Mouse (Mus musculus) MEL (cell line): Measurements from ENCODE around the gene Cpsf2. TPM values are rescaled to one million over a fixed set of nuclear protein-coding genes. Genes with fewer than 3 reads are reported as not detected.

Experiments
- DNase-seq: peaks from one replicate; pipeline ENCODE4 v3.0.0; 2011; ENCODE audit warnings: low read depth, low spot score
- H3K27ac ChIP-seq: 2 replicates; pipeline ENCODE4 v1.5.1; 2012; ENCODE audit warnings: low read depth, mild to moderate bottlenecking, control low read depth, low read length, moderate library complexity; ENCODE audit not compliant: control insufficient read depth
- H3K27me3 ChIP-seq, 2 experiments: fragments of 150-350 bp in 1 of 2; sonication (generic) in 1 of 2; 2 replicates each; pipeline ENCODE4 v1.6.1; 2012; ENCODE audit warnings: low read length in 2 of 2, mild to moderate bottlenecking in 2 of 2, improper control_type of control experiment in 1 of 2, moderate library complexity in 1 of 2; ENCODE audit not compliant: insufficient read depth in 2 of 2, control insufficient read depth in 1 of 2
- H3K36me3 ChIP-seq, 2 experiments: 2 replicates each; pipeline ENCODE4 v1.6.1; 2012 to 2014; ENCODE audit warnings: low read length in 2 of 2, improper control_type of control experiment in 1 of 2, inconsistent platforms in 1 of 2, mild to moderate bottlenecking in 1 of 2; ENCODE audit not compliant: insufficient read depth in 2 of 2, control insufficient read depth in 1 of 2
- H3K4me1 ChIP-seq, 2 experiments: fragments of 150-350 bp in 1 of 2; sonication (generic) in 1 of 2; 2 replicates each; pipeline ENCODE4 v1.6.1; 2012; ENCODE audit warnings: low read length in 2 of 2, improper control_type of control experiment in 1 of 2, mild to moderate bottlenecking in 1 of 2; ENCODE audit not compliant: insufficient read depth in 2 of 2, control insufficient read depth in 1 of 2
- H3K4me3 ChIP-seq, 2 experiments: fragments of 150-350 bp in 1 of 2; sonication (generic) in 1 of 2; 2 replicates each; pipeline ENCODE4 v1.5.1; 2012; ENCODE audit warnings: low read depth in 2 of 2, low read length in 2 of 2, mild to moderate bottlenecking in 2 of 2, moderate library complexity in 2 of 2, control low read depth in 1 of 2, improper control_type of control experiment in 1 of 2; ENCODE audit not compliant: control insufficient read depth in 1 of 2, insufficient read depth in 1 of 2
- H3K79me2 ChIP-seq: 2 replicates; pipeline ENCODE4 v1.6.1; 2012; ENCODE audit warnings: mild to moderate bottlenecking, low read length, moderate library complexity; ENCODE audit not compliant: control insufficient read depth, poor library complexity, insufficient read depth
- H3K9ac ChIP-seq: 2 replicates; pipeline ENCODE4 v1.6.1; 2012; ENCODE audit warnings: low read depth, mild to moderate bottlenecking, control low read depth, low read length, moderate library complexity; ENCODE audit not compliant: control insufficient read depth, poor library complexity, severe bottlenecking
- H3K9me3 ChIP-seq: fragments of 150-350 bp; sonication (generic); replicated peaks from 2 replicates; pipeline ENCODE4 v1.6.1; 2012; ENCODE audit warnings: mild to moderate bottlenecking, low read length, improper control_type of control experiment, moderate library complexity; ENCODE audit not compliant: insufficient read depth
- BHLHE40 ChIP-seq: IDR thresholded peaks from 2 replicates; pipeline ENCODE4 v1.6.1; 2012; ENCODE audit warnings: low read depth, mild to moderate bottlenecking, inconsistent platforms, low read length, improper control_type of control experiment, borderline replicate concordance
- CHD1 ChIP-seq: IDR thresholded peaks from 2 replicates; pipeline ENCODE4 v1.6.1; 2012; ENCODE audit warnings: low read depth, mild to moderate bottlenecking, inconsistent platforms, low read length, improper control_type of control experiment
- CHD2 ChIP-seq: IDR thresholded peaks from 2 replicates; pipeline ENCODE4 v1.6.1; 2011; ENCODE audit warnings: low read length, improper control_type of control experiment
- CTCF ChIP-seq, 3 experiments: IDR thresholded peaks in 2 of 3; conservative IDR thresholded peaks in 1 of 3; 2 replicates each; pipeline ENCODE4 v1.5.1; 2011 to 2012; ENCODE audit warnings: low read length in 3 of 3, low read depth in 2 of 3, mild to moderate bottlenecking in 2 of 3, improper control_type of control experiment in 1 of 3, inconsistent platforms in 1 of 3, mixed read lengths in 1 of 3, moderate library complexity in 1 of 3; ENCODE audit not compliant: control insufficient read depth in 1 of 3, insufficient read depth in 1 of 3, poor library complexity in 1 of 3, severe bottlenecking in 1 of 3
- E2F4 ChIP-seq: IDR thresholded peaks from 2 replicates; pipeline ENCODE4 v1.6.1; 2011; ENCODE audit warnings: low read depth, low read length, improper control_type of control experiment, borderline replicate concordance
- ELF1 ChIP-seq: IDR thresholded peaks from 2 replicates; pipeline ENCODE4 v1.6.1; 2014; ENCODE audit warnings: low read depth, mild to moderate bottlenecking, inconsistent platforms, low read length, improper control_type of control experiment, moderate library complexity
- EP300 ChIP-seq, 2 experiments: IDR thresholded peaks; 2 replicates each; pipeline ENCODE4 v1.6.1; 2011; ENCODE audit warnings: improper control_type of control experiment in 2 of 2, low read length in 2 of 2, low read depth in 1 of 2, mild to moderate bottlenecking in 1 of 2
- ETS1 ChIP-seq: IDR thresholded peaks from 2 replicates; pipeline ENCODE4 v1.6.1; 2012; ENCODE audit warnings: low read depth, mild to moderate bottlenecking, inconsistent platforms, low read length, improper control_type of control experiment, moderate library complexity
- GABPA ChIP-seq: IDR thresholded peaks from 2 replicates; pipeline ENCODE4 v1.6.1; 2012; ENCODE audit warnings: low read depth, mild to moderate bottlenecking, inconsistent platforms, low read length, improper control_type of control experiment, moderate library complexity
- MAFK ChIP-seq: IDR thresholded peaks from 2 replicates; pipeline ENCODE4 v1.6.1; 2011; ENCODE audit warnings: low read depth, mild to moderate bottlenecking, low read length, improper control_type of control experiment, borderline replicate concordance
- MAZ ChIP-seq: IDR thresholded peaks from 2 replicates; pipeline ENCODE4 v1.6.1; 2012; ENCODE audit warnings: low read depth, mild to moderate bottlenecking, inconsistent platforms, low read length, improper control_type of control experiment
- MEF2A ChIP-seq: IDR thresholded peaks from 2 replicates; pipeline ENCODE4 v1.6.1; 2014; ENCODE audit warnings: low read depth, mild to moderate bottlenecking, inconsistent platforms, low read length, improper control_type of control experiment; ENCODE audit not compliant: poor library complexity, insufficient replicate concordance, severe bottlenecking; ENCODE audit errors: extremely low read depth
- MYC ChIP-seq: IDR thresholded peaks from 2 replicates; pipeline ENCODE4 v1.6.1; 2011; ENCODE audit warnings: low read depth, mild to moderate bottlenecking, low read length, improper control_type of control experiment, moderate library complexity
- POLR2A ChIP-seq, 2 experiments: IDR thresholded peaks; 2 replicates each; pipeline ENCODE4 v1.6.1; 2011 to 2012; ENCODE audit warnings: low read length in 2 of 2, mild to moderate bottlenecking in 2 of 2, control low read depth in 1 of 2, improper control_type of control experiment in 1 of 2, low read depth in 1 of 2, moderate library complexity in 1 of 2; ENCODE audit not compliant: control insufficient read depth in 1 of 2, insufficient read depth in 1 of 2, poor library complexity in 1 of 2
- POLR2AphosphoS2 ChIP-seq: IDR thresholded peaks from 2 replicates; pipeline ENCODE4 v1.6.1; 2011; ENCODE audit warnings: low read length, improper control_type of control experiment
- POLR2AphosphoS5 ChIP-seq: IDR thresholded peaks from 2 replicates; pipeline ENCODE4 v1.6.1; 2012; ENCODE audit warnings: low read depth, borderline replicate concordance, mild to moderate bottlenecking, inconsistent platforms, low read length, moderate library complexity, mixed read lengths
- RCOR1 ChIP-seq: IDR thresholded peaks from 2 replicates; pipeline ENCODE4 v1.6.1; 2012; ENCODE audit warnings: low read depth, mild to moderate bottlenecking, inconsistent platforms, low read length, improper control_type of control experiment
- SIN3A ChIP-seq: IDR thresholded peaks from 2 replicates; pipeline ENCODE4 v1.6.1; 2012; ENCODE audit warnings: low read length, improper control_type of control experiment, inconsistent platforms
- SMC3 ChIP-seq: IDR thresholded peaks from 2 replicates; pipeline ENCODE4 v1.6.1; 2011; ENCODE audit warnings: low read depth, low read length, improper control_type of control experiment
- TAL1 ChIP-seq: IDR thresholded peaks from 2 replicates; pipeline ENCODE4 v1.6.1; 2012; ENCODE audit warnings: mild to moderate bottlenecking, inconsistent platforms, low read length, moderate library complexity, mixed read lengths
- TCF12 ChIP-seq: IDR thresholded peaks from 2 replicates; pipeline ENCODE4 v1.6.1; 2014; ENCODE audit warnings: low read depth, mild to moderate bottlenecking, inconsistent platforms, low read length, improper control_type of control experiment, moderate library complexity
- UBTF ChIP-seq: IDR thresholded peaks from 2 replicates; pipeline ENCODE4 v1.6.1; 2012; ENCODE audit warnings: low read depth, mild to moderate bottlenecking, inconsistent platforms, low read length, improper control_type of control experiment, moderate library complexity, borderline replicate concordance; ENCODE audit not compliant: insufficient read depth
- USF1 ChIP-seq: IDR thresholded peaks from 2 replicates; pipeline ENCODE4 v1.6.1; 2014; ENCODE audit warnings: low read depth, mild to moderate bottlenecking, inconsistent platforms, low read length, improper control_type of control experiment, moderate library complexity
- ZC3H11A ChIP-seq: IDR thresholded peaks from 2 replicates; pipeline ENCODE4 v1.6.1; 2012; ENCODE audit warnings: low read depth, mild to moderate bottlenecking, inconsistent platforms, low read length, improper control_type of control experiment
- polyA plus RNA-seq, 2 experiments: library from polyadenylated mRNA; stranded (reverse) in 1 of 2; unstranded in 1 of 2; fragments of >175 nt in 1 of 2; fragments of >200 nt in 1 of 2; gene quantifications; 2 replicates each; pipeline versions ENCODE4 v1.2.1 to v1.2.4; 2012; ENCODE audit warnings: low replicate concordance in 2 of 2, low read depth in 1 of 2; ENCODE audit not compliant: insufficient read length in 2 of 2, insufficient read depth in 1 of 2, missing spikeins in 1 of 2
- total RNA-seq: library from RNA; depleted of rRNA; stranded (reverse); fragments of 300-350 nt; gene quantifications from 2 replicates; pipeline ENCODE4 v1.2.3, GENCODE M21; 2012

The Cpsf2 gene
- total and polyA plus RNA-seq, 3 experiments: 52.1 to 109 (median 56.9) TPM

DNA sequence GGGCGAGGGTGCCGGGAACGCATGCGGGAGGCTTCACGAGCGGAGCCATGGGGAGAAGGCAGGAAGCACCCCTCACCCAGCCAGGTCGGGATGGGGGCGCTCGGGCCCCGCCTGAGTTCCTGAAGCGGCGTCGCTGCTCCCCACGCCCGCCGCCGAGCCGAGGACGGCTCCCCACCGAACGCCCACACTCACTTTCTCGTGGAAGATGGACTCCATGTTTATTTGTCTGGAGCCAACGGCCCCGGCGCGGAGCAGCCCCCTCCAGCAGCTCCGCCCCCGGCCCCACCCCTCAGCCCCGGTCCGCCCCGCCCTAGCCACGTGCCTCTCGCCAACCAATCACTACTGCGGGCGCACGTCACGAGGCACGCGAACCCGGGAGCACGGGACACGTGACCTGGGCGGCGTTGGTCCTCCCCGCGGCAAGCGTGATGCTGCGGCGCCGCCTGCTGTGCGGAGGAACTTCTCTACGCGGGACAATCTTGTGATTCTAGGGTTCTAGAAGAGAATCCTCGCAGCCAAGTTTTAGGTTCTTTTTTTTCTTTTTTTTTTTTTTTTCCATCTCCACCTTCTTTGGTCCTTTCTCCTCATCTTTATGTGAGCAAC, 17.7 kb upstream of the Cpsf2 start, which contains the start of gene Atxn3 (continued):
- TF ChIP-seq E2F4: no peak
- 0 out of 4 replicates have a peak, but pooled peaks of 1 of the 2 experiments have one; percentile 10 for TF ChIP-seq EP300 (IDR thresholded peaks at IDR 0.05; ENCODE audit: low read depth in 1 of 2, low read length in 2 of 2)
- peak in 2 of 3 experiments; percentile 59 to 74; a peak in 4 of 6 replicates for TF ChIP-seq CTCF (IDR thresholded peaks at IDR 0.05 in 2 of 3, conservative IDR thresholded peaks at IDR 0.05 in 1 of 3; ENCODE audit: control insufficient read depth in 1 of 3, insufficient read depth in 1 of 3, low read depth in 2 of 3, low read length in 3 of 3, poor library complexity in 1 of 3, severe bottlenecking in 1 of 3)
- TF ChIP-seq POLR2A (IDR thresholded peaks at IDR 0.05; ENCODE audit: control insufficient read depth in 1 of 2, insufficient read depth in 1 of 2, low read depth in 1 of 2, low read length in 2 of 2, poor library complexity in 1 of 2): peak; percentile 55 to 75; a peak in 3 of 4 replicates
- TF ChIP-seq POLR2AphosphoS2: no peak
- TF ChIP-seq SIN3A: peak; percentile 63
- no peak for TF ChIP-seq MYC
- no peak for TF ChIP-seq UBTF
- no peak for TF ChIP-seq MEF2A
- no peak for TF ChIP-seq SMC3
- peak; percentile 99 for TF ChIP-seq USF1
- TF ChIP-seq BHLHE40: peak; percentile 91
- peak; percentile 36; the same call in 1 of the 2 replicates for TF ChIP-seq ETS1
- TF ChIP-seq MAZ: no peak
- TF ChIP-seq MAFK: no peak
- TF ChIP-seq ZC3H11A: no peak
- TF ChIP-seq GABPA: no peak
- no peak for TF ChIP-seq POLR2AphosphoS5
- TF ChIP-seq RCOR1: no peak

GRCm38 (mm10) chr12:101958556-101958955, 17.2 kb upstream of the Cpsf2 start:
- peak overlapping the region; percentile 77 for H3K9ac ChIP-seq
- H3K27ac ChIP-seq: peak overlapping the region; percentile 90
- H3K4me1 ChIP-seq: peaks cover 5 to 10% of the 10 kb centered on the region in 2 experiments
- H3K4me3 ChIP-seq: peak overlapping the region; percentile 61 to 64
- DNase-seq: peak; percentile 79
- H3K27me3 ChIP-seq: no peaks in the 10 kb centered on the region
- peaks cover 0 to 17% of the 10 kb centered on the region in 2 experiments; a peak in 2 of 4 replicates for H3K36me3 ChIP-seq
- no peaks in the 10 kb centered on the region for H3K9me3 ChIP-seq
- peaks cover 30% of the 10 kb centered on the region for H3K79me2 ChIP-seq
- TF ChIP-seq CHD2 (0 out of 2 replicates have a peak, but pooled peaks have one; percentile 14), TAL1 (no peak), BHLHE40 (no peak), EP300 (IDR thresholded peaks at IDR 0.05; ENCODE audit: low read depth in 1 of 2, low read length in 2 of 2) (no peak), MEF2A (no peak), MAZ (no peak; the same call in 1 of the 2 replicates), ELF1 (0 out of 2 replicates have a peak, but pooled peaks have one; percentile 22), MYC (no peak), SIN3A (0 out of 2 replicates have a peak, but pooled peaks have one; percentile 14), POLR2AphosphoS2 (no peak), UBTF (no peak), TCF12 (no peak), CHD1 (0 out of 2 replicates have a peak, but pooled peaks have one; percentile 87)
